Mouse (Mus musculus) hindbrain, embryonic 12.5 days (tissue): ENCODE data around the gene Atp1b2. TPM values are rescaled to one million over a fixed set of nuclear protein-coding genes. Genes with fewer than 3 reads are reported as not detected.

ENCODE experiments used
- ATAC-seq: fragments of 200-750 bp; cut with Nextera tagmentation; 2 replicates; pipeline ENCODE4 v1.8.0; 2017; ENCODE audit warnings: moderate TSS enrichment; ENCODE audit not compliant: low FRiP score
- H3K27ac ChIP-seq: fragments of 300-500 bp; sonication (generic); 2 replicates; pipeline ENCODE4 v1.5.1; 2016; ENCODE audit warnings: mild to moderate bottlenecking
- H3K27me3 ChIP-seq: fragments of 300-500 bp; sonication (generic); 2 replicates; pipeline ENCODE4 v1.6.1; 2016; ENCODE audit warnings: mild to moderate bottlenecking
- H3K36me3 ChIP-seq: fragments of 300-500 bp; sonication (generic); 2 replicates; pipeline ENCODE4 v1.6.1; 2016; ENCODE audit warnings: mild to moderate bottlenecking
- H3K4me1 ChIP-seq: fragments of 300-500 bp; sonication (generic); 2 replicates; pipeline ENCODE4 v1.6.1; 2016
- H3K4me2 ChIP-seq: fragments of 300-500 bp; sonication (generic); replicated peaks from 2 replicates; pipeline ENCODE4 v1.6.1; 2016; ENCODE audit warnings: mild to moderate bottlenecking
- H3K4me3 ChIP-seq: fragments of 300-500 bp; sonication (generic); 2 replicates; pipeline ENCODE4 v1.5.1; 2016; ENCODE audit warnings: mild to moderate bottlenecking
- H3K9ac ChIP-seq: fragments of 300-500 bp; sonication (generic); 2 replicates; pipeline ENCODE4 v1.6.1; 2016; ENCODE audit warnings: mild to moderate bottlenecking, moderate library complexity
- H3K9me3 ChIP-seq: fragments of 300-500 bp; sonication (generic); replicated peaks from 2 replicates; pipeline ENCODE4 v1.6.1; 2016; ENCODE audit warnings: mild to moderate bottlenecking
- WGBS: fragments of 180-500 bp; shearing (Covaris S2); methylation state at CpG from one replicate; pipeline ENCODE4 v1.1.7; 2016; 5-methylcytosine and 5-hydroxymethylcytosine counted together
- microRNA counts: library from miRNA; unstranded; fragments of <30 nt; microRNA quantifications from one replicate; lab custom pipeline; 2017
- microRNA-seq: library from miRNA; unstranded; fragments of <30 nt; microRNA quantifications from one replicate; pipeline ENCODE4, GENCODE M21; 2017
- polyA plus RNA-seq: library from polyadenylated mRNA; unstranded; fragments of >200 nt; fragmentation: Nextera tagmentation; extraction: Ambion mirVana; gene quantifications from 2 replicates; pipeline ENCODE4 v1.2.1, GENCODE M21; 2016

Gene Atp1b2
- polyA plus RNA-seq, 1 experiment from 2014 or later: 12.1 TPM

GRCm38 (mm10) chr11:69552622-69553340, 53.0 kb downstream of the Atp1b2 start:
- peaks cover 10% of the 10 kb centered on the region; the same call in 1 of the 2 replicates for H3K36me3 ChIP-seq
- no peaks in the 10 kb centered on the region for H3K27me3 ChIP-seq
- 13% methylated on average over 14 of the region's 14 CpGs for WGBS
- H3K27ac ChIP-seq: peak overlapping the region; percentile 90
- peaks cover 81% of the 10 kb centered on the region for H3K4me1 ChIP-seq
- H3K9me3 ChIP-seq: no peaks in the 10 kb centered on the region
- peak overlapping the region; percentile 44 for H3K4me2 ChIP-seq
- 0 out of 2 replicates have a peak overlapping the region, but pooled peaks have one; percentile 9 for H3K9ac ChIP-seq
- H3K4me3 ChIP-seq: no peak overlapping the region
- ATAC-seq: peak; percentile 87

- Histone ChIP-seq H3K36me3 (peaks cover 10% of the 10 kb centered on the region; the same call in 1 of the 2 replicates), H3K4me1 (peaks cover 78% of the 10 kb centered on the region), H3K4me3 (no peak overlapping the region), H3K9me3 (no peaks in the 10 kb centered on the region), H3K27me3 (no peaks in the 10 kb centered on the region), H3K9ac (no peak overlapping the region), H3K27ac (no peak overlapping the region), H3K4me2 (no peak overlapping the region)
- no peak for ATAC-seq
- 59% methylated on average over 4 of the region's 4 CpGs for WGBS
Observed at GRCm38 (mm10) chr11:69551310-69551709, 54.4 kb downstream of the Atp1b2 start.

MicroRNAs encoded within 50 kb of the gene (microRNA counts, 519-probe panel; counts per million panel counts)
- microRNA mmu-miR-467f (lab: Ali Mortazavi, UCI): 2,681 counts per million, percentile 66 among the panel's probes with 10 or more counts

Small RNAs within 50 kb of the gene (microRNA-seq; reads per million reads assigned to microRNA genes)
- not detected for gene Mir467f

Other genes starting within 250 kb of the Atp1b2 start
- gene Chd3, start 236.5 kb downstream of the Atp1b2 start, polyA plus RNA-seq: 93.4 and 97.6 TPM in 2 replicates
- 94.0 and 103 TPM in 2 replicates for gene Naa38, start 210.5 kb downstream of the Atp1b2 start, polyA plus RNA-seq
- gene Cyb5d1, start 210.3 kb downstream of the Atp1b2 start, polyA plus RNA-seq: 48.0 and 50.5 TPM in 2 replicates
- gene Tmem88, start 207.7 kb downstream of the Atp1b2 start, polyA plus RNA-seq: 13.2 and 14.8 TPM in 2 replicates
- 51.4 and 51.6 TPM in 2 replicates for gene Kdm6b, start 192.3 kb downstream of the Atp1b2 start, polyA plus RNA-seq
- 1.4 and 2.5 TPM in 2 replicates for gene Dnah2, start 56.8 kb downstream of the Atp1b2 start, polyA plus RNA-seq
- gene Efnb3, start 45.7 kb downstream of the Atp1b2 start, polyA plus RNA-seq: 95.7 and 106 TPM in 2 replicates
- gene Wrap53, start 25.7 kb downstream of the Atp1b2 start, polyA plus RNA-seq: 29.7 and 29.9 TPM in 2 replicates
- 105 and 109 TPM in 2 replicates for gene Trp53, start 25.6 kb downstream of the Atp1b2 start, polyA plus RNA-seq
- gene Shbg, start 12.0 kb upstream of the Atp1b2 start, polyA plus RNA-seq: not detected in 2 replicates
- gene Sat2, start 16.1 kb upstream of the Atp1b2 start, polyA plus RNA-seq: 24.4 and 26.6 TPM in 2 replicates
- 62.7 and 62.8 TPM in 2 replicates for gene Fxr2, start 27.0 kb upstream of the Atp1b2 start, polyA plus RNA-seq
- 0.26 TPM in 1 of 2 replicates, not detected in the other for gene Sox15, start 49.4 kb upstream of the Atp1b2 start, polyA plus RNA-seq
- gene Mpdu1, start 56.7 kb upstream of the Atp1b2 start, polyA plus RNA-seq: 68.0 and 69.1 TPM in 2 replicates
- 6.9 and 8.2 TPM in 2 replicates for gene Cd68, start 60.2 kb upstream of the Atp1b2 start, polyA plus RNA-seq
- 555 and 589 TPM in 2 replicates for gene Eif4a1, start 66.5 kb upstream of the Atp1b2 start, polyA plus RNA-seq
- 105 and 106 TPM in 2 replicates for gene Senp3, start 76.1 kb upstream of the Atp1b2 start, polyA plus RNA-seq
- gene Tnfsf13, start 79.8 kb upstream of the Atp1b2 start, polyA plus RNA-seq: 0.42 and 0.49 TPM in 2 replicates
- gene Tnfsf12, start 89.9 kb upstream of the Atp1b2 start, polyA plus RNA-seq: 3.1 and 3.4 TPM in 2 replicates
- 0.80 and 1.9 TPM in 2 replicates for gene Tnfsfm13, start 90.2 kb upstream of the Atp1b2 start, polyA plus RNA-seq
- 32.2 and 39.0 TPM in 2 replicates for gene Polr2a, start 152.7 kb upstream of the Atp1b2 start, polyA plus RNA-seq
- gene Slc35g3, start 156.0 kb upstream of the Atp1b2 start, polyA plus RNA-seq: 0.40 and 0.61 TPM in 2 replicates
- gene Zbtb4, start 160.0 kb upstream of the Atp1b2 start, polyA plus RNA-seq: 2.3 and 2.4 TPM in 2 replicates
- 3.0 and 5.9 TPM in 2 replicates for gene Chrnb1, start 190.0 kb upstream of the Atp1b2 start, polyA plus RNA-seq
- 3.7 and 4.2 TPM in 2 replicates for gene Fgf11, start 195.9 kb upstream of the Atp1b2 start, polyA plus RNA-seq
- 1.6 and 2.4 TPM in 2 replicates for gene Tmem102, start 199.7 kb upstream of the Atp1b2 start, polyA plus RNA-seq
- gene Gm39566, start 209.4 kb upstream of the Atp1b2 start, polyA plus RNA-seq: not detected in 2 replicates
- gene Spem2, start 212.5 kb upstream of the Atp1b2 start, polyA plus RNA-seq: 0.14 TPM in 1 of 2 replicates, not detected in the other
- 0.21 and 0.46 TPM in 2 replicates for gene Spem1, start 216.2 kb upstream of the Atp1b2 start, polyA plus RNA-seq
- gene Nlgn2, start 231.8 kb upstream of the Atp1b2 start, polyA plus RNA-seq: 14.7 and 14.9 TPM in 2 replicates
- 268 and 314 TPM in 2 replicates for gene Tmem256, start 232.6 kb upstream of the Atp1b2 start, polyA plus RNA-seq
- 74.9 and 87.3 TPM in 2 replicates for gene Plscr3, start 240.4 kb upstream of the Atp1b2 start, polyA plus RNA-seq